Mouse (Mus musculus) monocyte, adult 5-6 weeks (primary cell): Measurements from ENCODE around the gene Plcb1. TPM values are rescaled to one million over a fixed set of nuclear protein-coding genes. Genes with fewer than 3 reads are reported as not detected.

ENCODE experiments used
- ATAC-seq: fragments of 153-309, 156-312 bp; replicated peaks from 2 replicates; pipeline ENCODE4 v1.8.0; 2017; ENCODE audit warnings: mild to moderate bottlenecking; ENCODE audit not compliant: low TSS enrichment, insufficient number of reproducible peaks, severe bottlenecking, poor library complexity, low FRiP score
- total RNA-seq: library from RNA; stranded (forward); fragments of 200-1000, 200-491, 200-594 nt; gene quantifications from 3 replicates; pipeline ENCODE4 v1.2.3, GENCODE M21; 2017

Plcb1 gene
- total RNA-seq, 1 experiment from 2014 or later, result 5.5 TPM

GRCm38 (mm10) chr2:135404095-135404494 lies 618.2 kb downstream of the Plcb1 start:
- no peak for ATAC-seq

DNA sequence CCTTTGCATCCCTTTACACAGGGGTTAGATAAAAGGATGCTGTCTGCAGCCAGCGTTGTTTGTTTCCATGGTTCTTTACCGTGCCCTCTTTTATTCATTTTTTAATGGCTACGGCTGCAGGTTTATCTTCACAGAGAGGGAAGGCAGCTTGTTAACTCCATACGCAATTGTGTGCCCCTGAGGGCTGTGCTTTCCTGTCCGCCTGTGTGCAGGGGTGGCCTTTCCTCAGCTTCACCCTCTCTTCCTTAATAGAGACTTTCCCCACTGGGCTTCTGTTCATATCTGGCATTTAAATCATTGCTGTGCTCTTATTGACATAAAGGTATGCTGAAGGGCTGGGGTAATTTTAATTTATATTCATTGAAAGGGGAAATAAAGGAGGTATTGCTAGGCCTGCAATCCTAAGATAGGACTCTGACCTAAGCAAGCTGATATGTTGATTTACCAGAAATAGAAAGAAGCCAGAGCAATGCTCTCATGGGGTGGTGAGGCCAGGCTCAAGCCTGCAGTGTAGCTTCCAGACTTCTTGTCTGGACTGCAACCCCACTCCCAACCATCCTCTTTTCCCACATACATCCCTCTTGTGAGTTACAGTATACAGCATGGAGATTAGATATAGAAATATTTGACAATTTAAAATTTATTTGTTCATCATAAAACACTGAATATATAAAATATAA lies 623.7 kb downstream of the Plcb1 start:
- ATAC-seq, result no peak

- no peak for ATAC-seq
Observed at GRCm38 (mm10) chr2:135411675-135412074, 625.8 kb downstream of the Plcb1 start.

DNA sequence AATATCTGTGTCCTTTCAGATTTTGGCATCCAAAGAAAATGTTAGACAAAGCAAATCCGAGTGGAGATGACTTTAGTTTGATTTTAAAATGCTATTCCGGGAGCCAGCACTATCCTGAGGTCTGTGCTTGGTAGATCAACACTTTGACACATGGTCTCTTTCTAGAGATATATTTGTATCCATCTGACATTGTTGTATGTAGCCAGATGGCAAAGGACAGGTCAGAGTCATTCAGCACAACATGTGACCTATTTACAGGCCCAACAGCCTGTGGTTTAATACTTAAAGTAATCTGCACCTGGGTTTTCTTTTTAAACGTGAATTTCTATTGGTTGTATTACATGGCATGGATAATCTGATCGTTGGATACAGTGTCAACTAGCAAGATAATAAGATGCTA lies 629.3 kb downstream of the Plcb1 start:
- no peak for ATAC-seq

GRCm38 (mm10) chr2:135419301-135419700 lies 633.4 kb downstream of the Plcb1 start:
- ATAC-seq, result no peak

- no peak for ATAC-seq
Observed at GRCm38 (mm10) chr2:135434947-135435515, 649.2 kb downstream of the Plcb1 start.

- no peak for ATAC-seq
Observed at GRCm38 (mm10) chr2:135439034-135439433, 653.2 kb downstream of the Plcb1 start.

DNA sequence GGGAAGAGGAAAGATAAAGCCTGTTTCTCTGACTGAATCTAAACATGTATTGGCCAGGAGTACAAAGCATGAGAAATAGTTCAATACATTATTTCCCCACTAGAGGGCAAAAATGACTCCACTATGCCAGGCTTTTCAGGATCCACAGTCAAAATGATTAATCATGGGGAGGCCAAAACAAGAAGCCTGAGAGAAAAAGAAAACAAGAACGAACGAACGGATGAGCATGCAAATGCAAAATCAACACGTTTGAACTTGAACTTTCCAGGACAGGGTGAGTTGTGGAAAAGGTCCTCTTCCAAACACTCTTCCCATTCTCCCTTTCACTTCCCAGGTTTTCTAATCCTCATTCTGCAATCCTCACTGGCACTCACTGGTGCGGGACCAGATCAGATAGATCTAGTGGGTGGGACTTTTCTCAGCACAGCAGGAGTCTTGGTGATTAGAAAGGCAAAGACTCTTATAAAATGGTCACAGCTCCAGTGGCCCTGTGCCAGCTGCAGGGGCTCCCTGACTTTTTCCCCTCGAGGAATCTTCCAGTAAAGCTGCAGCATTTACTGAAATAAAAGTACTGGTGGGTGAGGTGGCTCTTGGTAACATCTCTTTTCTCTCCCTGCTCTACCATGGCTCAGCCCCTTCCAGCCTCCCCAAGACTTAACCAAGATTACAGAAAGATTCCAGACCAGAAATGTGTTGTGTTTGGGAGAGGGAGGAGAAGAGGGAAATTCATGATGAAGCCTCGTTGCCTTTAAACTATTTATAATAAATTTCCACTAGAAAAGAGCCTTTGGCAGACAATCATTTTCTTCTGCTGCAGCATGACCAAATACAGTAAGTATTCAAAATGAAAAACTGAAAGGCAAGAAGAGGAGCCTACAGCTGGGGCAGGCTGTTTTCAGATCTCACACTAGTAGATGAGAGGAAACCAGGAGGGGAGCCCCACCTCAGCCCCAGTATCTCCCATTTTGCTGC lies 654.0 kb downstream of the Plcb1 start:
- ATAC-seq, result no peak

DNA sequence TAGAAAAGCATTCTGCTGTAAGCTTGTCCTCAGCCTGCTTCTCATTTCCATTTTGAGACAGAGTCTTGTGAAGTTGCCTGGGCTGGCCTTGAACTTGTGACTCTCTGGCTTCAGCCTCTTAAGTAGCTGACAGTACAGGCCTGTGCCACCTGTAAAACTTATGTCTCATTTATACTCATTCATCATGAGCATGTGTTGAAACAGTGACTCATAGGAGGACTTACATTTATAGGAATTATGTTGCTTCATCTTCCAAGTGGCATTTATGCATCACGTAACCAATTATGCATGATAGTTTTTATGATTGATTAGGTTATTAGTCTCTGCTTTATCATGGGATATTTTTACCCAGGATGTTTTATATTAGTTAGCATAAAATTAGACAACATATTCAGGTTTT lies 667.7 kb downstream of the Plcb1 start:
- no peak for ATAC-seq

GRCm38 (mm10) chr2:135454015-135454414 lies 668.1 kb downstream of the Plcb1 start:
- ATAC-seq, result no peak

- ATAC-seq, result no peak
Observed at GRCm38 (mm10) chr2:135454455-135454854, 668.6 kb downstream of the Plcb1 start.

GRCm38 (mm10) chr2:135467895-135468294 lies 682.0 kb downstream of the Plcb1 start:
- ATAC-seq, result no peak

DNA sequence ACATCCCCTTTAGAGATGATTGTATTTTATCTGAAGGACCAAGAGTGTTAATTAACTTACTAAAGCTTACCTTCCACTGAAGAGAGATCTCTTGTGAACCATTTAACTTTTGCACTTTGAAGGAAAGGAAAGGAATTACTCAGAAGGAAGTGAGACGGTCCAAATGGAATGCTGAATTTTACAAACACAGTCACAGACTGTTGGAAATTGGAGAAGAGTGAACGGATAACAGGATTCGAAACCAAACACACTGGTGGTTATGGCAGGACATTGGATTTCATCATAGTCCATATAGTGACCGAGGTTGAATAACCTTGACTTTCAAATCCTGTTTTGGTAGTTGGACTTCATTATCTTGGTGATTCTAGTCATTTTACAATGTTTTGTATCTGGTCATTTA lies 688.2 kb downstream of the Plcb1 start:
- no peak for ATAC-seq

- ATAC-seq, result no peak
Observed at GRCm38 (mm10) chr2:135485248-135485647, 699.4 kb downstream of the Plcb1 start.

- no peak for ATAC-seq
Observed at GRCm38 (mm10) chr2:135488277-135488676, 702.4 kb downstream of the Plcb1 start.

- no peak for ATAC-seq
Observed at GRCm38 (mm10) chr2:135489127-135489526, 703.3 kb downstream of the Plcb1 start.

DNA sequence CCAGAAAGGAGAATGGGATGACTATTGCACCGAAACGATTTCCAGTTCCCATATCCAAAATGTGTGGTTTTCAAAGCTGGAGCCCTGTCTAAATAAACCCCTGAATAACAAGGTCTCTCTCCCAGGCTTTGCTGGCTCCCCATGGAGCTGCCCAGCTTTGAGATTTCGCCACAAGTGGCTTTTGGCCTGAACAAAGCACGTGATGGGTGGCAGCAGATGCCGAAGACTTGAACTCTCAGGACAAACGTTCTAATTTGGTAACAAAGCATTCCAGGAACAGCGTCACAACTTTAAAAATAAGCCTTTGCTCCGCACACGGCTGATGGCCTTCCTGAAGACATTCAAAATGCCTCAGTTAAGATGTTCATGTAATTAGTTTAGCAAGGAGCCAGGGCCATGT lies 706.9 kb downstream of the Plcb1 start:
- ATAC-seq, result no peak

- no peak for ATAC-seq
Observed at GRCm38 (mm10) chr2:135496553-135496952, 710.7 kb downstream of the Plcb1 start.

- no peak for ATAC-seq
Observed at GRCm38 (mm10) chr2:135497251-135497650, 711.4 kb downstream of the Plcb1 start.

DNA sequence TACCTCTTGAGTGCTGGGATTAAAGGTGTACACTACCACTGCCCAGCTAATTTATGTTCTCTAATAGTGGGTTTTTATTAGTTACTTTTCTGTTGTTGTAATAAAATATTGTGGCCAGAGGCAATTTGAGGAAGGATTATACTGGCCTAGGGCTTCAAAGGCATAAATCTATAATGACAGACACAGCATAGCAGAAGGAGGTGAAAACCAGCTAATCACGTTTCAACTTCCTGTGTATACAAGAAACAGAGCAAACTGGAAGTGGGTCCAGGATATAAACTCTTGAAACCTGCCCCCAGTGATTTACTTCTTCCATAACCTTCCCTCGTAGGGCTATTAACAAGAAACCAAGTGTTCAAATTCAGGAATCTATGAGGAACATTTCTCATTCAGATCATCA lies 715.0 kb downstream of the Plcb1 start:
- no peak for ATAC-seq
